Mouse (Mus musculus) intestine, embryonic 15.5 days (tissue): ENCODE data around the gene Col6a1. TPM values are rescaled to one million over a fixed set of nuclear protein-coding genes. Genes with fewer than 3 reads are reported as not detected.
"Not testable (repeated sequence)": the region's sequence is repeated elsewhere in the genome, so short reads cannot be mapped to it uniquely, and the experiment has no call there.

Experiments
- ATAC-seq: fragments of 200-750 bp; cut with Nextera tagmentation; 2 replicates; pipeline ENCODE4 v1.8.0; 2017; ENCODE audit warnings: moderate TSS enrichment, moderate library complexity
- H3K27ac ChIP-seq: fragments of 300-500 bp; sonication (generic); 2 replicates; pipeline ENCODE4 v1.5.1; 2015; ENCODE audit warnings: mild to moderate bottlenecking, inconsistent platforms
- H3K27me3 ChIP-seq: fragments of 300-500 bp; sonication (generic); replicated peaks from 2 replicates; pipeline ENCODE4 v1.6.1; 2015; ENCODE audit warnings: inconsistent platforms
- H3K36me3 ChIP-seq: fragments of 300-500 bp; sonication (generic); 2 replicates; pipeline ENCODE4 v1.6.1; 2015; ENCODE audit warnings: inconsistent platforms
- H3K4me1 ChIP-seq: fragments of 300-500 bp; sonication (generic); replicated peaks from 2 replicates; pipeline ENCODE4 v1.6.1; 2015; ENCODE audit warnings: inconsistent platforms
- H3K4me2 ChIP-seq: fragments of 300-500 bp; sonication (generic); replicated peaks from 2 replicates; pipeline ENCODE4 v1.6.1; 2015; ENCODE audit warnings: mild to moderate bottlenecking, inconsistent platforms
- H3K4me3 ChIP-seq: fragments of 300-500 bp; sonication (generic); replicated peaks from 2 replicates; pipeline ENCODE4 v1.5.1; 2015; ENCODE audit warnings: inconsistent platforms
- H3K9ac ChIP-seq: fragments of 300-500 bp; sonication (generic); 2 replicates; pipeline ENCODE4 v1.6.1; 2015; ENCODE audit warnings: inconsistent platforms
- H3K9me3 ChIP-seq: fragments of 300-500 bp; sonication (generic); 2 replicates; pipeline ENCODE4 v1.6.1; 2016; ENCODE audit warnings: inconsistent platforms
- WGBS: fragments of 180-500 bp; shearing (Covaris S2); methylation state at CpG from one replicate; pipeline ENCODE4 v1.1.7; 2015; 5-methylcytosine and 5-hydroxymethylcytosine counted together
- polyA plus RNA-seq: library from polyadenylated mRNA; unstranded; fragments of >200 nt; fragmentation: Nextera tagmentation; extraction: Ambion mirVana; gene quantifications from 2 replicates; pipeline ENCODE4 v1.2.1, GENCODE M21; 2015

Gene Col6a1
- polyA plus RNA-seq, result 317 and 323 TPM in 2 replicates

DNA sequence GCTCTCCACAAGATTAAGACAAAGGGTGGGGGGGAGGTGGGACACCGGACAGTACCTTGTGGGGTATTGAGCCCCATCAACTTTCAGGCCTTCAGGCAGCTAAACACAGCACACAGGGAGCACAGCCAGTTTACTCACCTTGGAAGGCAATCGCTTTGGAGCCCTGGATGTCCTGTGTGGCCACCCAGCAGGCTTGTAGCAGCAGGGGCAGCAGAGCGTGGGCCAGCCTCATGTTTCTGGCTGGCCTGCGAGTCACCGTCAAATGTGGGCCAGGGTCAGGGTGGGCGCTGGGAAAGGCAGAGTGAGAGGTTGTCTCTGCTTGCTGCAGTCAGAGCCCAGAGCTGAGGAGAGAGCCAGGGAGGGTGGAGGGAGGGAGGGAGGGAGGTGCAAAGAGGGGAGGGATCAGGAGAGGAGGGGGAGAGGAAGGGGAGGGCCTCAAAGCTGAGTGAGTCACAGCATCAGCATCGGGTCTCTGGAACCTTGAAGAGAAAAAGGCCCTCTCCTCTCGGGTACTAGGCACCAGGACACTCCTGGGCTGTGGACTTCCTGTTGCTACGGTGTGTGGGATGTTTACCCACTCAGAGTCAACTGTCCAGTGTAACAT lies at the start of gene Col6a1:
TSS of gene Col6a1 (minus strand) at position 487 of the 604 bp plus-strand sequence.
- Histone ChIP-seq H3K9ac (peak within 1 kb of the TSS; percentile 74), H3K4me2 (peak within 1 kb of the TSS; percentile 68), H3K27ac (peak within 1 kb of the TSS; percentile 79), H3K27me3 (no peaks in the 10 kb centered on the region), H3K9me3 (no peaks in the 10 kb centered on the region), H3K36me3 (peaks cover 22% of the 10 kb centered on the region; the same call in 1 of the 2 replicates), H3K4me3 (peak within 1 kb of the TSS; percentile 47), H3K4me1 (peaks cover 28% of the 10 kb centered on the region)
- ATAC-seq, result peak; percentile 78
- 21% methylated on average over 9 of the region's 9 CpGs for WGBS

DNA sequence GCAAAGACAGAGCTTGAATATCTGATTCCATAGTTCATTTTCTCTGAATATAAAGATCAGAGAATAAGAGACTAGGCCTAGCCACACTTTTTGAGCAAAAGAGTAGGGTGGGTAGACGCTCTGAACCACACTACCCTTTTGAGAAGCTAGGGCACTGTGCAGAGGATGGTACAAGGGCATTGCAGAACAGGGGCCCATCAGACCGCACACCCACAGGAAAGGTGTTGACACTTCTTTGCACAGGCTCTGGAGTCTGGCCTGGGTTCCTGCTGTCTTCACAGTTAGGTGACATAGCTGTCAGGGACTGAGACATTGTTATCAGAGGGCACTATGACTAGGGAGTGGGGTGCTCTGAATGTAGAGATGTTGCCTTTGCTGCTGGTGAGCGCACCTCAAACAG lies 45.7 kb upstream of the Col6a1 start:
- Histone ChIP-seq H3K36me3 (no peaks in the 10 kb centered on the region), H3K4me1 (no peaks in the 10 kb centered on the region), H3K4me2 (no peak overlapping the region), H3K27me3 (no peaks in the 10 kb centered on the region), H3K9me3 (no peaks in the 10 kb centered on the region), H3K27ac (no peak overlapping the region), H3K4me3 (no peak overlapping the region), H3K9ac (no peak overlapping the region)
- ATAC-seq, result no peak
- whole genome bisulfite sequencing, result 92% methylated on average over 3 of the region's 3 CpGs

DNA sequence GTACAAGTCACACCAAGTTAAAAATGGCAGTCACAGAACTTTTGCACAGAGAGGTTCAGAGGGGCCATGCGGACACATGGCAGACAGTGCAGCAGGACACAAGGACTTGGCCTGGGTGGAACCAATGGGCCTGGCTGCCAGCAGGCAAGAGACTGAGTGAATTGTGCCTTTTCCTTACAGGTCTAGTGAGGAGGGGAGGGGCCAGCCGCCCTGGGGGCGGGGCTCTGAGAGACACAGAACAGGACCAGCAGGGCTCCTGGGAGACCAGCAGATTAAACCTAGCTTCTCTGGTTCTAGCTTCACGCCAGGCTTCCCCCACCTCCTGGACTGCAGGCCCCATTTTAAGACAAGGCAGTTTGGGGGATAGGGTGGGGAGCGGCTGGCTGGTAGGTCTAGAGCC lies 45.1 kb upstream of the Col6a1 start:
- Histone ChIP-seq H3K27me3 (no peaks in the 10 kb centered on the region), H3K9me3 (no peaks in the 10 kb centered on the region), H3K4me3 (no peak overlapping the region), H3K4me1 (no peaks in the 10 kb centered on the region), H3K4me2 (no peak overlapping the region), H3K27ac (no peak overlapping the region), H3K9ac (no peak overlapping the region), H3K36me3 (no peaks in the 10 kb centered on the region; the same call in 1 of the 2 replicates)
- no peak for ATAC-seq
- WGBS, result 60% methylated on average over 5 of the region's 5 CpGs

- ATAC-seq, result no peak
- Histone ChIP-seq H3K9ac (no peak overlapping the region), H3K4me1 (no peaks in the 10 kb centered on the region), H3K36me3 (no peaks in the 10 kb centered on the region; the same call in 1 of the 2 replicates), H3K4me3 (no peak overlapping the region), H3K27me3 (no peaks in the 10 kb centered on the region), H3K4me2 (no peak overlapping the region), H3K9me3 (no peaks in the 10 kb centered on the region), H3K27ac (no peak overlapping the region)
- 91% methylated on average over 6 of the region's 6 CpGs for WGBS
These were observed 43.6 kb upstream of the Col6a1 start for GRCm38 (mm10) chr10:76769581-76769980.

GRCm38 (mm10) chr10:76766196-76766595 lies 40.2 kb upstream of the Col6a1 start:
- no peaks in the 10 kb centered on the region; the same call in 1 of the 2 replicates for H3K36me3 ChIP-seq
- H3K4me3 ChIP-seq, result no peak overlapping the region
- H3K9ac ChIP-seq, result no peak overlapping the region
- WGBS, result 91% methylated on average over 1 of the region's 1 CpGs
- no peaks in the 10 kb centered on the region for H3K4me1 ChIP-seq
- no peak overlapping the region for H3K27ac ChIP-seq
- H3K4me2 ChIP-seq, result no peak overlapping the region
- ATAC-seq, result no peak
- no peaks in the 10 kb centered on the region for H3K27me3 ChIP-seq
- H3K9me3 ChIP-seq, result no peaks in the 10 kb centered on the region

GRCm38 (mm10) chr10:76764927-76765326 lies 39.0 kb upstream of the Col6a1 start:
- H3K27ac ChIP-seq, result no peak overlapping the region
- no peaks in the 10 kb centered on the region; the same call in 1 of the 2 replicates for H3K36me3 ChIP-seq
- no peak for ATAC-seq
- H3K27me3 ChIP-seq, result no peaks in the 10 kb centered on the region
- no peaks in the 10 kb centered on the region for H3K9me3 ChIP-seq
- H3K4me3 ChIP-seq, result no peak overlapping the region
- H3K4me2 ChIP-seq, result no peak overlapping the region
- no peak overlapping the region for H3K9ac ChIP-seq
- no peaks in the 10 kb centered on the region for H3K4me1 ChIP-seq
- WGBS, result 93% methylated on average over 4 of the region's 4 CpGs

DNA sequence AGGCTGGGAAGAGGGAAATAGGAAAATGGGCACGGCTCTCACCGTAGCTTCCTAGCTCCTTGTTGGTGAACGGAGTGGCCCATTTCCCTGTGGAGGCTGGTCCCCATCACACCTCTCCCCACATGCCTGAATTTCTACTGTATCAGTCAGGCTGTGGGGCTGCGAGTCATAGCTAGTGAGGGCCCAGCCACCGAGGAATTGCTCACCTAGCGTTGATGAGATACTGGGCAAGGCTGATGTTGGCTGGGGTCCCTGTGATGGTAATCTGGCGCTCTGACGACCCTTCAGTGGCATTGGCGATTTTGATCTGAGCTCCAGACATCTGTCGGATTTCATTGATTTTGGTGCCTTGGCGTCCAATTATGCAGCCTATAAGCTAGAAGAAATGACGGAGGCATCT lies 37.0 kb upstream of the Col6a1 start:
- Histone ChIP-seq H3K4me1 (no peaks in the 10 kb centered on the region), H3K4me2 (no peak overlapping the region), H3K9ac (no peak overlapping the region), H3K4me3 (no peak overlapping the region), H3K27me3 (no peaks in the 10 kb centered on the region), H3K36me3 (no peaks in the 10 kb centered on the region; the same call in 1 of the 2 replicates), H3K9me3 (no peaks in the 10 kb centered on the region), H3K27ac (no peak overlapping the region)
- WGBS, result 93% methylated on average over 12 of the region's 12 CpGs
- ATAC-seq, result no peak

- Histone ChIP-seq H3K36me3 (no peaks in the 10 kb centered on the region; the same call in 1 of the 2 replicates), H3K4me3 (no peak overlapping the region), H3K4me1 (no peaks in the 10 kb centered on the region), H3K27ac (no peak overlapping the region), H3K27me3 (no peaks in the 10 kb centered on the region), H3K4me2 (no peak overlapping the region), H3K9me3 (no peaks in the 10 kb centered on the region), H3K9ac (no peak overlapping the region)
- ATAC-seq, result no peak
- 77% methylated on average over 7 of the region's 7 CpGs for WGBS
These were observed 36.4 kb upstream of the Col6a1 start for GRCm38 (mm10) chr10:76762411-76762810.

DNA sequence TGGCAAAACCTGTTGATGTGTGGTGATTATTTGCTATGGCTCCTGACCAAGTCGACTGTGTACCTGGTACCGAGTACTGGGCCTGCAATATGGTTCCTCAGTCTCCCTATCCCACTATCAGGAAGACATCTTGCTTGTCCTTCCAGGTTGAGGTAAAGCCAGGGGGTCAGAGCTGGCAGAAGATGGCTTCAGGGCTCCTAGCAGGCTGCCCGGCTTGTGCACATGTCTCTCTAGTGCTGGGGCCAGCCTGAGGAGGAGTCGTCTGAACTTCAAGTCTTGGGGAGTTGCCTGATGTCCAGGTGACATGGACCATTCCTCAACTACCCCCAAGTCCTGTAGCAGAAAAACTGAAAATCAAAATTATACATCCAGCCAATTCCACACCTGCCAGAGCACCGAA lies 33.9 kb upstream of the Col6a1 start:
- 89% methylated on average over 5 of the region's 5 CpGs for WGBS
- no peaks in the 10 kb centered on the region for H3K4me1 ChIP-seq
- no peaks in the 10 kb centered on the region for H3K36me3 ChIP-seq
- no peak overlapping the region for H3K4me3 ChIP-seq
- no peak overlapping the region for H3K27ac ChIP-seq
- ATAC-seq, result no peak
- no peaks in the 10 kb centered on the region for H3K9me3 ChIP-seq
- no peaks in the 10 kb centered on the region for H3K27me3 ChIP-seq
- no peak overlapping the region for H3K4me2 ChIP-seq
- H3K9ac ChIP-seq, result no peak overlapping the region

DNA sequence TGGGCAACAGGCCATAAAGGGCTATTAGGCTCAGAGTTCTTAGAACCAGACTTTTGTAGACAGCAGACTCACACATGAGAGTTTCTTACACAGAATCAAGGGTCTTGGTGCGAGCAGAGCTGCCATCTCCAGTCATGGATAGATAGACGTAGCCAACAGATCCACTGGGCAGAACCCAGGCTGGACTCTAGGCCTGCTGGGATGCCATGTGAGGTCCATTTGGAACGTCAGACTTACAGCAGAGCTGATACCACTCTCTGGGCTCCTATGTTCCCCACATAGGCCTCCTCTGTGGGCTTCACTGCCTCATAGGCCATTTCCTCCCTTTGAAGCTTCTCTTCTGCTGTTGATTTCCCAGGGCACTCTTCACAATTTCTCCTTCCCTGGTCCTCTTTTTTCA lies 27.7 kb upstream of the Col6a1 start:
- Histone ChIP-seq H3K9ac (no peak overlapping the region), H3K4me3 (no peak overlapping the region), H3K9me3 (no peaks in the 10 kb centered on the region), H3K27ac (no peak overlapping the region), H3K4me1 (no peaks in the 10 kb centered on the region; the same call in 1 of the 2 replicates), H3K27me3 (no peaks in the 10 kb centered on the region), H3K4me2 (no peak overlapping the region), H3K36me3 (no peaks in the 10 kb centered on the region)
- 83% methylated on average over 3 of the region's 3 CpGs for WGBS
- no peak for ATAC-seq

DNA sequence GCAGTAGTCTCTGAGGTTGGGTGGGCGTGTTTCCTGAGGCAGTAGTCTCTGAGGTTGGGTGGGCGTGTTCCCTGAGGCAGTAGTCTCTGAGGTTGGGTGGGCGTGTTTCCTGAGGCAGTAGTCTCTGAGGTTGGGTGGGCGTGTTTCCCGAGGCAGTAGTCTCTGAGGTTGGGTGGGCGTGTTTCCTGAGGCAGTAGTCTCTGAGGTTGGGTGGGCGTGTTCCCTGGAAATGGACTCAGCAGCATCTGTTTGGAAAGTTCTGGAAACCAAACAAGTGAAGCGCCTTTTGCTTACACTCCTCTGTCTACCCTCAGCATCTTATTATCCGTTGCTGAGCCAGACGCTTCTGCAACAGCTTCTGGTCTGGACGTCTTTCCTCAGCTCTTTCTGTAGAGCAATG lies 18.3 kb upstream of the Col6a1 start:
- not testable (repeated sequence) for H3K4me1 ChIP-seq, H3K9me3 ChIP-seq, H3K4me3 ChIP-seq, ATAC-seq, H3K27me3 ChIP-seq, H3K36me3 ChIP-seq, H3K27ac ChIP-seq, H3K9ac ChIP-seq, H3K4me2 ChIP-seq
- WGBS, result 49% methylated on average over 11 of the region's 11 CpGs

GRCm38 (mm10) chr10:76736764-76737163 lies 10.8 kb upstream of the Col6a1 start:
- Histone ChIP-seq H3K27ac (no peak overlapping the region), H3K4me2 (no peak overlapping the region), H3K27me3 (no peaks in the 10 kb centered on the region), H3K4me1 (peaks cover 23% of the 10 kb centered on the region), H3K36me3 (no peaks in the 10 kb centered on the region), H3K9me3 (no peaks in the 10 kb centered on the region), H3K4me3 (no peak overlapping the region), H3K9ac (no peak overlapping the region)
- WGBS, result 72% methylated on average over 8 of the region's 8 CpGs
- ATAC-seq, result no peak

DNA sequence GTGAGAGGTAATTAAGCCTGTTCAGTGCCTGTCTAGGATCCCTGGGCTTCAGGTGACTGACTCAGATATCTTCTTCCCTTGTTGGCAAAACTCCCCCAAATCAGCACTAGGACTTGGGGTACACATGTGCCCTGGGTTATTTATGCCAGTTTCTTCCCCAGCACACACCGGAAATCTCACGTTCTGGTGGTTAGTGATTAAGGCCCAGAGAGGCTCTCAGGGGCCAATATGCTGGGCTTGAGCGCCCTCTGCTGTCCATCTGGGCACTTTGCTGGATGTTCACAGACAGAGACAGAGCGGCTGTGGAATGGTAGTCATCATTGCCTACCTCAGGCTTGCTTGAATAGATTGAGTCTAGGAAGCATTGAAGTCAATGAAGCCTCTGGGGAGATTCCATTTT lies 9.0 kb upstream of the Col6a1 start:
- no peak overlapping the region for H3K27ac ChIP-seq
- H3K4me2 ChIP-seq, result no peak overlapping the region
- H3K36me3 ChIP-seq, result no peaks in the 10 kb centered on the region
- ATAC-seq, result peak; percentile 63
- no peak overlapping the region for H3K4me3 ChIP-seq
- H3K4me1 ChIP-seq, result peaks cover 28% of the 10 kb centered on the region
- no peak overlapping the region for H3K9ac ChIP-seq
- H3K9me3 ChIP-seq, result no peaks in the 10 kb centered on the region
- no peaks in the 10 kb centered on the region for H3K27me3 ChIP-seq
- WGBS, result 2% methylated on average over 4 of the region's 4 CpGs
